Mouse (Mus musculus) heart, adult 18-20 months (tissue): ENCODE measurements around the gene Trim72. TPM values are rescaled to one million over a fixed set of nuclear protein-coding genes. Genes with fewer than 3 reads are reported as not detected.
"Not testable (repeated sequence)": the region's sequence is repeated elsewhere in the genome, so short reads cannot be mapped to it uniquely, and the experiment has no call there.

ENCODE experiments used
- DNase-seq, 2 experiments: peaks; one replicate each; pipeline ENCODE4 v3.0.0; 2021 to 2022; ENCODE audit warnings: mixed read lengths in 1 of 2
- total RNA-seq, 2 experiments: library from RNA; stranded (reverse); gene quantifications; 2 replicates each; pipeline ENCODE4 v1.2.3; 2021

Trim72 gene
- total RNA-seq, 2 experiments from 2014 or later: 279 to 317 TPM

DNA sequence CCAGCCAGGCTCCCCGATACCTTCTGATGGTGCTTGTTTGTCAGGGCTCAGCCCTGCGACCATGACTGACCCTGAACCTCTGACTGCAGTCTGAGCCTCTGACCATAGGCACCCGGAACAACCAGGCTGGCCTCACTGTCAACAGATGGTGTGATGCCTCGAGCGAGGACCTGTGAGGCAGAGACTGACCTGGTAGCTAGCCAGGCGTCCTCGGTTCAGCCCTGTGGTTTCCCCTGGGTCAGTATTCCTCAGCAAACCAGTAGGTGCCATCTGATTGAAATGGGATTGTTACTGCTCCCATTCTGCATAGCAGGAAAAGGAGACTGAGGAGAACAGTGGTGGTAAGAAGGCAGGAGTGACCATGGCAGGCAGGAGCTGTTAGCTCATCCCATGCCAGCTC lies 2.4 kb downstream of the Trim72 start:
- peak in 1 of 2 experiments; percentile 1 for DNase-seq

DNA sequence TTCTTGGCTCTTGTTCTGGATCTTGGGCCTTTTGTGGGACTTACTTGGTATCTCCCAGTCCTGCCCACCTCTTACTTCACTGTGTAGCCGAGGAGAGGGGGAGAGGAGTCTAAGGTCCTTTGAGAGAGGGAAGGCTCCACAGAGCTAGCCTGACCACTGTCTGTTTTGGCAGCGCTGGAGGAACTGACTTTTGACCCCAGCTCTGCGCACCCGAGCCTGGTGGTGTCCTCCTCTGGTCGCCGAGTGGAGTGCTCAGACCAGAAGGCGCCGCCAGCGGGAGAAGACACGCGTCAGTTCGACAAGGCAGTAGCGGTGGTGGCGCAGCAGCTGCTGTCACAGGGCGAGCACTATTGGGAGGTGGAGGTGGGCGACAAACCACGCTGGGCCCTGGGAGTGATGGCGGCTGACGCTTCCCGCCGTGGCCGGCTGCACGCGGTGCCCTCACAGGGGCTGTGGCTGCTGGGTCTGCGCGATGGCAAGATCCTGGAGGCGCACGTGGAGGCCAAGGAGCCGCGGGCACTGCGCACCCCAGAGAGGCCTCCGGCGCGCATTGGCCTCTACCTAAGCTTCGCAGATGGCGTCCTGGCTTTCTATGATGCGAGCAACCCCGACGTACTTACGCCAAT lies 6.1 kb downstream of the Trim72 start:
- DNase-seq: peak in 1 of 2 experiments; percentile 3

DNA sequence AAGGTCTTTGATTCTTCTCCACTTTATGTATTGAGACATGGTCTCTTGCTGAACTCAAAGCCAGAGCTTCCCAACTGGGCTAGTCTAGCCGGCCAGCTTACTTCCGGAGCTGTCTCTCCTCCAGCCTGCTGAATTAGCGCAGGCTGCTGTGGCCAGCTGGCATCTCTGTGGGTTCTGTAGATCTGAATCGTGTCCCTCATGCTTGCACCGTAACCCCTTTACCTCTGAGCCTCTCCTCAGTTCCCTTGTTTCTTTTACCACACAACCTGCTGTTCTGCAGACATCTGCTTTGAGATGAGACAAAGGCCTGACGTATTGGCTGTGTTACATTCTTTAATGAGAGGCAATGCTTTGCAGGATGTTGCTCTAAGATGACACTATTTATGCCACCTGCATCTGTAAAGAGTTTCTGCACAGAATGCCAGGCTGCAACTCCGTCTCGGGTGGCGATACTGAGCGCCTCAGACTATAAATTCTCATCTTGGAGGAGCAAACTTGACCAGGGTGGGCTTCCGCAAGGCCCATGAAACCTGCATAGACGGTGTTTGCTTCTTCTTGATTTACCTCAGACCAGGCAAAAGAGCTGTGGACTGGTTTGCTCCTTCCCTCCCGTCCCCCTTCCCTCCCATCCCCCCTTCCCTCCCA lies 8.5 kb downstream of the Trim72 start:
- DNase-seq: peak in 1 of 2 experiments; percentile 9

DNA sequence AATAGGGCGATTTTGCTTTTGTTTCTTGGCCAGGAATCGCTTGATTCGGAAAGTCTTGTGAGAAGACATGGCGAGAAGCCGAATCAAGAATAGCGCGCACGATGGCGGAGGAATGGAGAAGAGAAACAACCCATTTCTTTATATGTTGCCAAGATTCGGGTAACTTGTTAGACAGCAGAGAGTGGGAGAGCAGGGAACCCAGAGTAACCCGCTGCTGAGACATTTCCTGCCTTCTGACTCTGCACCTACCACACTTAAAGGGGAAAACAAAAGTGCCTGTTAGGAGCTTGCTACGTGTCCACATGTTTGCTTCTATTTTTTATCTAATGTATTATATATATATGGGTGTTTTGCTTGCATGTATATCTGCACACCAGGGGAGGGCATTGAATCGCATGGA lies 9.4 kb downstream of the Trim72 start:
- peak in 1 of 2 experiments; percentile 1 for DNase-seq

GRCm38 (mm10) chr7:128016134-128016533 lies 12.4 kb downstream of the Trim72 start:
- not testable (repeated sequence) for DNase-seq

DNA sequence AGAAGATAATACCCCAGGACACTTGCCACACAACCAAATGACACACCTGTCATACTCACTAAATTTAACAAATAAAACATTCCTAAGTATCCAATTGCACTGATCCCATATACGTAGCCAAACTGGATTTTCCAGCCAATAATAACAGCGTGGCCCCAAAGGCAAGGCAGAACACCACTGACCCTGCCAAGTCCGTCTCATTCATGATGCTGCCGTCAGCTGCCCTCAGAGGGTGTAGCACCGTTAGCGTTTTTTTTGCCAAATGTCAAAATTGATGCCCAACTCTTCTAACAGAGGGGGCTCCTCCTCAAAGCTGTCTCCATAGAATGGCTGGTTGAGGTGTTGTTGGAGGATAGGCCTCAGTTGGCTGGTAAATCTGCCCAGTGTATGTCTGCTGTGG lies 12.9 kb downstream of the Trim72 start:
- no peak for DNase-seq

DNA sequence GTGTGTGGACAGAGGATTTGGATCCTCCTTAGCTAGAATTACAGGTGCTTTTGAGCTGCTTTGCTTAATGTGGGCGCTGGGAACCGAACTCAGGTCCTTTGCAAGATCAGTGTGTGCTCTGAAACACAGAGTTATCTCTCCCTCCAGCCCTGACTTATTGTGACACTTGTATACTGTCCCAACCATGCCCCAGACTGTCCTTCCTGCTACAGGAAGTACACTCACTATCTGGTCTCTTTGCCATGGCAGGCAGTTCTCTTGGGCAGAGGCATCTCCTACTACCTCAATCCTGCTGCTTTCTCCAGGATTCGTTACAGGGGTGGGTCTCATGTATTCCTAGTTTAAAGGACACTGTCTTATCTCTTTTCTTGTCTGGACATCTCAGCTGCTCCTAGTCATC lies 14.5 kb downstream of the Trim72 start:
- no peak for DNase-seq

DNA sequence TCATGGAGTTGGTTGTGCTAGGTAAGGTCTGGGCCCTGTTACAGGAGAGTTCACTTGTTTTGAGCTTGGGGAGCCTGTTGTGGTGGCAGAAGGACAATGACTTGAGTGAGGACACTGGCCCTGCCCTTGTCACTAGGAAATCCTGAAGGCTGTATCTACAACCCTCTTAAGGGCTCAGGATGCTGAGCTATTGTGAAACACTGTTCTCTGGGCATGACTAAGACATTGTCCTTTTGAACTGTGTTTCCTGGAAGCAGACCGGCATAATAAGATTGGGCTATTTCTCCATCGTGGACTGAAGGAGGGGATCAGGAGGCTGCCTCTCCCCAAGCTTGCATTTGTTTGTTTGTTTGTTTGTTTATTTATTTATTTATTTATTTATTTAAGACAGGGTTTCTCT lies 15.4 kb downstream of the Trim72 start:
- DNase-seq: no peak

- DNase-seq: no peak
Measured at GRCm38 (mm10) chr7:128022974-128023373, 19.2 kb downstream of the Trim72 start.

GRCm38 (mm10) chr7:128023565-128023964 lies 19.8 kb downstream of the Trim72 start:
- DNase-seq: peak in 1 of 2 experiments; percentile 50

GRCm38 (mm10) chr7:128024364-128024763 lies 20.6 kb downstream of the Trim72 start:
- DNase-seq: no peak

- DNase-seq: no peak
Measured at GRCm38 (mm10) chr7:128024932-128025331, 21.2 kb downstream of the Trim72 start.

GRCm38 (mm10) chr7:128025381-128025780 lies 21.6 kb downstream of the Trim72 start:
- DNase-seq: no peak

DNA sequence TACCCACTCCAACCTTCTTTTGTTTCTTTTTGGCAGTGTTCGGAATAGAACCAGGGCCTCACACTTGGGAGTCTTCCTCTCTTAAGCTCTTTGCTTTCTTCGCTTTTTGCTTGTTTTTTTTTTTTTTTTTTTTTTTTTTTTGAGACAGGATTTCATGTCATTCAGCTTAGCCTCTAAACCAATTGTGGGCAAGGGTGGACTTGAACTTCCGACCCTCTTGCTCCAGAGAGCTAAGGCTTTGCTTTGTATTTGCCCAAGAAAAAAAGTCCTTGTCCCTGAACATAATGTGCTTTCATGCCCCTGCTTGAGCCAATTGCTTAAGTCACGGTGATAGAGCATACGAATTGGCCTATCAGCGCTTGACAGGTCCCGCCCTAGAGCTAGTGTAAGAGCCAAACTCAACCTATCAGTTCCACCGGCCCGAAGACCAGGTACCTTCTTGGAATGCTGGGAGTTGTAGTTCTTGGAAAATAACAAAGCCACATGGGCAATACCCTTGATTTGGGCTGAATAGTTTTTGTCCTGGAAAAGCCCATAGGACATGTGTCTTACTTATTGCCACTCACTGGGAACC lies 27.7 kb downstream of the Trim72 start:
- peak in 1 of 2 experiments; percentile 23 for DNase-seq

- peak in 1 of 2 experiments; percentile 29 for DNase-seq
Measured at GRCm38 (mm10) chr7:128032290-128032988, 28.7 kb downstream of the Trim72 start.

GRCm38 (mm10) chr7:128032989-128033293 lies 29.2 kb downstream of the Trim72 start:
- DNase-seq: no peak

- DNase-seq: no peak
Measured at GRCm38 (mm10) chr7:128033616-128034015, 29.9 kb downstream of the Trim72 start.

DNA sequence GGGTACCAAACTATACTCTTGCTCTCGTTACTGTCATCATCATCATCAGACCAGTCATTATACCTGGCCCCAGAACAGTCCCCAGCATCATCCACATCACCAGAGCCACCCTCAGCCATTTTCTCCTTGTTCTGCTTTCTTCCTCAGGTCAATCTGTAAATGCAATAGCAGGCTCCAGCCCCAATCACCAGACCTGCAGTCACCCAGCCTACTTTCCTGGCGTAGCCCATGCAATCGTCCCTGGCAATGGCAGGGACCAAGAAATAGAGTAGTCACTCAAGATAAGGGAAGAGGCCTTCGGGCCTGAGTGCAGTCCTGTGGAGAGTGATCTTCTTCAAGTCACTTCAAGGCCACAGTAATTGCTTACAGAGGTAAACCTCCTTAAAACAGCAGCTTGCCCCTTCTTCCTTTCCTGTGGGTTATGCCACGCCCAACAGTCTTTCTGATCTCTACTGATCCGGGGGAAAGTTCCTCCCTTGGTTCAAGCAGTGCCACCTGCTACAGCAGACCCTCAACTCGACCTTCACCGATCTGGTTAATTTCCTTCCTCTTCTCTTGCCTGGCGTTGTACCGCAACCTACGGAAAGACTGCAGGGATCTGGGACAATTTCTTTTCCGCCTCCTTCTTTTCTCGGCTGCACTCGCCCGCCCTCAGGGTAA lies 38.5 kb downstream of the Trim72 start:
- not testable (repeated sequence) for DNase-seq

GRCm38 (mm10) chr7:128044142-128044785 lies 40.5 kb downstream of the Trim72 start:
- peak in 1 of 2 experiments; percentile 25 for DNase-seq

- DNase-seq: no peak
Measured at GRCm38 (mm10) chr7:128045640-128046039, 41.9 kb downstream of the Trim72 start.

DNA sequence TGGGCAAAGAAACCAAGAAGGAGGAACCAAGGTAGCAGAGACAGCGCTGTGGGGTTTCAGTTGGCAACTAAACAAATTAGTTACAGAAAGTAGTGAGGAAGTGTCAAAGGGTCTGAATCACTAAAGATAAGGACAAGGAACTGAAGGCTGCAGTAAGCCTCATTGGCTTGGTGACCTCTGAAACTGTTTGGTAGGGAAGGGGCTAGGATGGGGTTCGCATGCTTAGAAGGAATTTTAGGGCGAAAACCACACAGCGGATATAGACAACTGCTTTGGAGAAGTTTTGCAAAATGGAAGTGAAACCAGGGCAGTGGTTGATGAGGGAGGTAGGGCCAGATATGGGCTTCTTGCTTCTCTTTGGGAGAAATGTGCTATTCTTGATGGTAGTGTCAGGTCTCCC lies 45.1 kb downstream of the Trim72 start:
- DNase-seq: peak in 1 of 2 experiments; percentile 32

- no peak for DNase-seq
Measured at GRCm38 (mm10) chr7:128049254-128049653, 45.5 kb downstream of the Trim72 start.
